Mouse (Mus musculus) MEL (cell line): ENCODE data around the gene Hcrt. TPM values are rescaled to one million over a fixed set of nuclear protein-coding genes. Genes with fewer than 3 reads are reported as not detected.

Experiments
- DNase-seq: peaks from one replicate; pipeline ENCODE4 v3.0.0; 2011; ENCODE audit warnings: low read depth, low spot score
- H3K27ac ChIP-seq: 2 replicates; pipeline ENCODE4 v1.5.1; 2012; ENCODE audit warnings: low read depth, mild to moderate bottlenecking, control low read depth, low read length, moderate library complexity; ENCODE audit not compliant: control insufficient read depth
- H3K27me3 ChIP-seq, 2 experiments: fragments of 150-350 bp in 1 of 2; sonication (generic) in 1 of 2; 2 replicates each; pipeline ENCODE4 v1.6.1; 2012; ENCODE audit warnings: low read length in 2 of 2, mild to moderate bottlenecking in 2 of 2, improper control_type of control experiment in 1 of 2, moderate library complexity in 1 of 2; ENCODE audit not compliant: insufficient read depth in 2 of 2, control insufficient read depth in 1 of 2
- H3K36me3 ChIP-seq, 2 experiments: 2 replicates each; pipeline ENCODE4 v1.6.1; 2012 to 2014; ENCODE audit warnings: low read length in 2 of 2, improper control_type of control experiment in 1 of 2, inconsistent platforms in 1 of 2, mild to moderate bottlenecking in 1 of 2; ENCODE audit not compliant: insufficient read depth in 2 of 2, control insufficient read depth in 1 of 2
- H3K4me1 ChIP-seq, 2 experiments: fragments of 150-350 bp in 1 of 2; sonication (generic) in 1 of 2; 2 replicates each; pipeline ENCODE4 v1.6.1; 2012; ENCODE audit warnings: low read length in 2 of 2, improper control_type of control experiment in 1 of 2, mild to moderate bottlenecking in 1 of 2; ENCODE audit not compliant: insufficient read depth in 2 of 2, control insufficient read depth in 1 of 2
- H3K4me3 ChIP-seq, 2 experiments: fragments of 150-350 bp in 1 of 2; sonication (generic) in 1 of 2; 2 replicates each; pipeline ENCODE4 v1.5.1; 2012; ENCODE audit warnings: low read depth in 2 of 2, low read length in 2 of 2, mild to moderate bottlenecking in 2 of 2, moderate library complexity in 2 of 2, control low read depth in 1 of 2, improper control_type of control experiment in 1 of 2; ENCODE audit not compliant: control insufficient read depth in 1 of 2, insufficient read depth in 1 of 2
- H3K79me2 ChIP-seq: 2 replicates; pipeline ENCODE4 v1.6.1; 2012; ENCODE audit warnings: mild to moderate bottlenecking, low read length, moderate library complexity; ENCODE audit not compliant: control insufficient read depth, poor library complexity, insufficient read depth
- H3K9ac ChIP-seq: 2 replicates; pipeline ENCODE4 v1.6.1; 2012; ENCODE audit warnings: low read depth, mild to moderate bottlenecking, control low read depth, low read length, moderate library complexity; ENCODE audit not compliant: control insufficient read depth, poor library complexity, severe bottlenecking
- H3K9me3 ChIP-seq: fragments of 150-350 bp; sonication (generic); replicated peaks from 2 replicates; pipeline ENCODE4 v1.6.1; 2012; ENCODE audit warnings: mild to moderate bottlenecking, low read length, improper control_type of control experiment, moderate library complexity; ENCODE audit not compliant: insufficient read depth
- BHLHE40 ChIP-seq: IDR thresholded peaks from 2 replicates; pipeline ENCODE4 v1.6.1; 2012; ENCODE audit warnings: low read depth, mild to moderate bottlenecking, inconsistent platforms, low read length, improper control_type of control experiment, borderline replicate concordance
- CHD1 ChIP-seq: IDR thresholded peaks from 2 replicates; pipeline ENCODE4 v1.6.1; 2012; ENCODE audit warnings: low read depth, mild to moderate bottlenecking, inconsistent platforms, low read length, improper control_type of control experiment
- CHD2 ChIP-seq: IDR thresholded peaks from 2 replicates; pipeline ENCODE4 v1.6.1; 2011; ENCODE audit warnings: low read length, improper control_type of control experiment
- CTCF ChIP-seq, 3 experiments: IDR thresholded peaks in 2 of 3; conservative IDR thresholded peaks in 1 of 3; 2 replicates each; pipeline ENCODE4 v1.5.1; 2011 to 2012; ENCODE audit warnings: low read length in 3 of 3, low read depth in 2 of 3, mild to moderate bottlenecking in 2 of 3, improper control_type of control experiment in 1 of 3, inconsistent platforms in 1 of 3, mixed read lengths in 1 of 3, moderate library complexity in 1 of 3; ENCODE audit not compliant: control insufficient read depth in 1 of 3, insufficient read depth in 1 of 3, poor library complexity in 1 of 3, severe bottlenecking in 1 of 3
- E2F4 ChIP-seq: IDR thresholded peaks from 2 replicates; pipeline ENCODE4 v1.6.1; 2011; ENCODE audit warnings: low read depth, low read length, improper control_type of control experiment, borderline replicate concordance
- ELF1 ChIP-seq: IDR thresholded peaks from 2 replicates; pipeline ENCODE4 v1.6.1; 2014; ENCODE audit warnings: low read depth, mild to moderate bottlenecking, inconsistent platforms, low read length, improper control_type of control experiment, moderate library complexity
- EP300 ChIP-seq, 2 experiments: IDR thresholded peaks; 2 replicates each; pipeline ENCODE4 v1.6.1; 2011; ENCODE audit warnings: improper control_type of control experiment in 2 of 2, low read length in 2 of 2, low read depth in 1 of 2, mild to moderate bottlenecking in 1 of 2
- GATA1 ChIP-seq: IDR thresholded peaks from 2 replicates; pipeline ENCODE4 v1.6.1; 2011; ENCODE audit warnings: low read depth, low read length, improper control_type of control experiment
- HCFC1 ChIP-seq: IDR thresholded peaks from 2 replicates; pipeline ENCODE4 v1.6.1; 2012; ENCODE audit warnings: low read depth, mild to moderate bottlenecking, inconsistent platforms, low read length, improper control_type of control experiment, moderate library complexity
- JUND ChIP-seq: IDR thresholded peaks from 2 replicates; pipeline ENCODE4 v1.6.1; 2011; ENCODE audit warnings: low read depth, mild to moderate bottlenecking, improper control_type of control experiment, low read length
- KAT2A ChIP-seq: conservative IDR thresholded peaks from 2 replicates; pipeline ENCODE4 v1.6.1; 2012; ENCODE audit warnings: low read depth, low read length, improper control_type of control experiment, inconsistent platforms
- MAFK ChIP-seq: IDR thresholded peaks from 2 replicates; pipeline ENCODE4 v1.6.1; 2011; ENCODE audit warnings: low read depth, mild to moderate bottlenecking, low read length, improper control_type of control experiment, borderline replicate concordance
- MAX ChIP-seq: IDR thresholded peaks from 2 replicates; pipeline ENCODE4 v1.6.1; 2011; ENCODE audit warnings: low read length, improper control_type of control experiment
- MAZ ChIP-seq: IDR thresholded peaks from 2 replicates; pipeline ENCODE4 v1.6.1; 2012; ENCODE audit warnings: low read depth, mild to moderate bottlenecking, inconsistent platforms, low read length, improper control_type of control experiment
- MXI1 ChIP-seq: IDR thresholded peaks from 2 replicates; pipeline ENCODE4 v1.6.1; 2011; ENCODE audit warnings: mild to moderate bottlenecking, low read depth, low read length, improper control_type of control experiment
- NELFE ChIP-seq: IDR thresholded peaks from 2 replicates; pipeline ENCODE4 v1.6.1; 2011; ENCODE audit warnings: low read depth, low read length, improper control_type of control experiment
- NRF1 ChIP-seq: IDR thresholded peaks from 2 replicates; pipeline ENCODE4 v1.6.1; 2014; ENCODE audit warnings: low read depth, mild to moderate bottlenecking, inconsistent platforms, low read length, improper control_type of control experiment, moderate library complexity; ENCODE audit not compliant: poor library complexity, insufficient read depth, severe bottlenecking
- POLR2AphosphoS5 ChIP-seq: IDR thresholded peaks from 2 replicates; pipeline ENCODE4 v1.6.1; 2012; ENCODE audit warnings: low read depth, borderline replicate concordance, mild to moderate bottlenecking, inconsistent platforms, low read length, moderate library complexity, mixed read lengths
- RAD21 ChIP-seq: IDR thresholded peaks from 2 replicates; pipeline ENCODE4 v1.6.1; 2011; ENCODE audit warnings: mild to moderate bottlenecking, low read depth, low read length, improper control_type of control experiment
- RCOR1 ChIP-seq: IDR thresholded peaks from 2 replicates; pipeline ENCODE4 v1.6.1; 2012; ENCODE audit warnings: low read depth, mild to moderate bottlenecking, inconsistent platforms, low read length, improper control_type of control experiment
- SIN3A ChIP-seq: IDR thresholded peaks from 2 replicates; pipeline ENCODE4 v1.6.1; 2012; ENCODE audit warnings: low read length, improper control_type of control experiment, inconsistent platforms
- SMC3 ChIP-seq: IDR thresholded peaks from 2 replicates; pipeline ENCODE4 v1.6.1; 2011; ENCODE audit warnings: low read depth, low read length, improper control_type of control experiment
- TAL1 ChIP-seq: IDR thresholded peaks from 2 replicates; pipeline ENCODE4 v1.6.1; 2012; ENCODE audit warnings: mild to moderate bottlenecking, inconsistent platforms, low read length, moderate library complexity, mixed read lengths
- TBP ChIP-seq: IDR thresholded peaks from 2 replicates; pipeline ENCODE4 v1.8.0; 2011; ENCODE audit warnings: low read depth, low read length, improper control_type of control experiment
- USF1 ChIP-seq: IDR thresholded peaks from 2 replicates; pipeline ENCODE4 v1.6.1; 2014; ENCODE audit warnings: low read depth, mild to moderate bottlenecking, inconsistent platforms, low read length, improper control_type of control experiment, moderate library complexity
- USF2 ChIP-seq, 2 experiments: IDR thresholded peaks; 2 replicates each; pipeline ENCODE4 v1.6.1; 2011 to 2012; ENCODE audit warnings: improper control_type of control experiment in 2 of 2, low read length in 2 of 2, borderline replicate concordance in 1 of 2, inconsistent platforms in 1 of 2, low read depth in 1 of 2, mild to moderate bottlenecking in 1 of 2; ENCODE audit not compliant: insufficient read depth in 1 of 2
- ZC3H11A ChIP-seq: IDR thresholded peaks from 2 replicates; pipeline ENCODE4 v1.6.1; 2012; ENCODE audit warnings: low read depth, mild to moderate bottlenecking, inconsistent platforms, low read length, improper control_type of control experiment
- ZKSCAN1 ChIP-seq: IDR thresholded peaks from 2 replicates; pipeline ENCODE4 v1.6.1; 2012; ENCODE audit warnings: low read depth, mild to moderate bottlenecking, inconsistent platforms, low read length, improper control_type of control experiment, moderate library complexity
- ZNF384 ChIP-seq: IDR thresholded peaks from 2 replicates; pipeline ENCODE4 v1.6.1; 2012; ENCODE audit warnings: low read depth, mild to moderate bottlenecking, inconsistent platforms, low read length, improper control_type of control experiment
- polyA plus RNA-seq, 2 experiments: library from polyadenylated mRNA; stranded (reverse) in 1 of 2; unstranded in 1 of 2; fragments of >175 nt in 1 of 2; fragments of >200 nt in 1 of 2; gene quantifications; 2 replicates each; pipeline versions ENCODE4 v1.2.1 to v1.2.4; 2012; ENCODE audit warnings: low replicate concordance in 2 of 2, low read depth in 1 of 2; ENCODE audit not compliant: insufficient read length in 2 of 2, insufficient read depth in 1 of 2, missing spikeins in 1 of 2
- total RNA-seq: library from RNA; depleted of rRNA; stranded (reverse); fragments of 300-350 nt; gene quantifications from 2 replicates; pipeline ENCODE4 v1.2.3, GENCODE M21; 2012

Hcrt gene
- total and polyA plus RNA-seq, 3 experiments, result not detected

GRCm38 (mm10) chr11:100722493-100723028 lies 40.2 kb downstream of the Hcrt start:
- TF ChIP-seq USF1 (0 out of 2 replicates have a peak, but pooled peaks have one; percentile 23), USF2 (IDR thresholded peaks at IDR 0.05; ENCODE audit: borderline replicate concordance in 1 of 2, insufficient read depth in 1 of 2, low read depth in 1 of 2, low read length in 2 of 2) (no peak)
- Histone ChIP-seq H3K9ac (peak overlapping the region; percentile 32), H3K4me1 (peaks cover 42 to 55% of the 10 kb centered on the region in 2 experiments), H3K79me2 (peaks cover 57% of the 10 kb centered on the region), H3K9me3 (no peaks in the 10 kb centered on the region), H3K36me3 (peaks cover 18 to 62% of the 10 kb centered on the region in 2 experiments), H3K27ac (peak overlapping the region; percentile 87), H3K4me3 (no peak overlapping the region), H3K27me3 (no peaks in the 10 kb centered on the region)
- DNase-seq, result no peak

DNA sequence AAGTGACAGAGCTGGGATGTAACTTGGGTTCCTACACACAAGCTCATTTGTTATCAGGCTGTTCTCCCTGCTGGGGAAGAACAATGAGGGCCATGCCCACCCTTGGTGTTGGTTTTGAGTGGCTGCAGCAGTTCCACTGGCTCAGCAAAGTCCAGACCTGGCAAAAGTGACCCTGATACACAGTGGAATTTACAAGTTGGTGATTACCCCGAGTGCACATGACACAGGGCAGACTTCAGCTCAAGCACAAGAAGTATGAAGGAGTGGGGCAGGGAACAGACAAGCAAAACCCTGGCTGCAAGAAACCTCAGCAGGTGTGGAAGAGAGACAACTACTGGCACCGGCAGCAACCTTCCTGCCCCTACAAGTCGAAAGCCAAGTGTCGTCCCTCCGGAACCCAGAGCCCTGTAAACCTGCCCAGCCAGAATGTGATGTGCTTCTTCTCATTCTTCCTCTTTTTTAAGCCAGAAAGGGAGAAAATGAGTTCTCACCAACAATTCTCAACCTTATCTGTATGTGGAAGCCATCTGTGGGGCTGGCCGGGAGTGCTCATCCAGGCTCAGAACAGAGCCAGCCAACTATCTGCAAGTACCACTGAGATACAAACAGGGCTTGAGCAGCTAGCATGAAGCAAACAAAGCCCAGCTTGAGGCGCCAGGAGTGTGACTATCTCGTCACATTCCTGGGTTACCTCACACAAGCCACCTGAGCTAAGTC lies 40.8 kb downstream of the Hcrt start:
- Histone ChIP-seq H3K4me3 (peak overlapping the region; percentile 6 to 18; a peak in 3 of 4 replicates), H3K27ac (peak overlapping the region; percentile 87), H3K4me1 (peaks cover 42 to 51% of the 10 kb centered on the region in 2 experiments), H3K79me2 (peaks cover 52% of the 10 kb centered on the region), H3K36me3 (peaks cover 19 to 58% of the 10 kb centered on the region in 2 experiments), H3K9me3 (no peaks in the 10 kb centered on the region), H3K27me3 (no peaks in the 10 kb centered on the region), H3K9ac (peak overlapping the region; percentile 32)
- DNase-seq, result peak; percentile 98
- TF ChIP-seq NRF1 (0 out of 2 replicates have a peak, but pooled peaks have one; percentile 26), HCFC1 (peak; percentile 66; the same call in 1 of the 2 replicates), NELFE (peak; percentile 32; the same call in 1 of the 2 replicates), TAL1 (peak; percentile 93), MXI1 (peak; percentile 82), KAT2A (peak; percentile 27; the same call in 1 of the 2 replicates), USF1 (no peak), MAX (no peak; the same call in 1 of the 2 replicates), MAZ (peak; percentile 76), ELF1 (peak; percentile 59), ZNF384 (no peak), ZC3H11A (peak; percentile 9; the same call in 1 of the 2 replicates), RAD21 (no peak), JUND (no peak), CTCF (IDR thresholded peaks at IDR 0.05 in 2 of 3, conservative IDR thresholded peaks at IDR 0.05 in 1 of 3; ENCODE audit: control insufficient read depth in 1 of 3, insufficient read depth in 1 of 3, low read depth in 2 of 3, low read length in 3 of 3, poor library complexity in 1 of 3, severe bottlenecking in 1 of 3) (no peak), CHD2 (no peak; the same call in 1 of the 2 replicates), SMC3 (peak; percentile 15; the same call in 1 of the 2 replicates), POLR2AphosphoS5 (no peak), TBP (peak; percentile 90), CHD1 (no peak), MAFK (no peak; the same call in 1 of the 2 replicates), RCOR1 (peak; percentile 77), ZKSCAN1 (no peak), USF2 (IDR thresholded peaks at IDR 0.05; ENCODE audit: borderline replicate concordance in 1 of 2, insufficient read depth in 1 of 2, low read depth in 1 of 2, low read length in 2 of 2) (no peak), GATA1 (peak; percentile 87), EP300 (IDR thresholded peaks at IDR 0.05; ENCODE audit: low read depth in 1 of 2, low read length in 2 of 2) (peak; percentile 85 to 87), BHLHE40 (peak; percentile 54; the same call in 1 of the 2 replicates), SIN3A (peak; percentile 92), E2F4 (no peak)
